Comparison of ENCODE assay signal across 8 mouse cellular contexts in genomic region chr2:26932473-26933303, GRCm38 (mm10). TPM values are rescaled to one million over a fixed set of nuclear protein-coding genes. Genes with fewer than 3 reads are reported as not detected.
DNase-seq lines count a peak whose midpoint lies in the region; ATAC-seq and TF ChIP-seq lines count a peak whose summit lies in the region.

No protein-coding gene starts in this region.

- H3K4me1 ChIP-seq in lung, adult 2 months (ENCODE audit: control insufficient read depth, insufficient read depth, low read length): peaks cover 10% of the 10 kb centered on the region
- H3K4me1 ChIP-seq in bone marrow macrophage, adult 2 months (ENCODE audit: control insufficient read depth, insufficient read depth, low read length): peaks cover 55% of the 10 kb centered on the region
- H3K4me1 ChIP-seq in forebrain, embryonic 14.5 days (ENCODE audit: control insufficient read depth, insufficient read depth, low read length): peaks cover 14% of the 10 kb centered on the region

- peak overlapping the region; percentile 86 for H3K9ac ChIP-seq in forebrain, embryonic 14.5 days (ENCODE audit: low read length)

- H3K4me3 ChIP-seq in lung, adult 2 months (replicated peaks; ENCODE audit: extremely low read depth, low read depth, low read length): peak overlapping the region; percentile 92
- H3K4me3 ChIP-seq in bone marrow macrophage, adult 2 months (ENCODE audit: insufficient read depth, low read length): peak overlapping the region; percentile 98
- peak overlapping the region; percentile 86 for H3K4me3 ChIP-seq in forebrain, embryonic 14.5 days (ENCODE audit: low read depth, low read length)

- no peaks in the 10 kb centered on the region for H3K9me3 ChIP-seq in forebrain, embryonic 14.5 days (replicated peaks; ENCODE audit: control insufficient read depth, low read length)

- H3K27ac ChIP-seq in bone marrow macrophage, adult 2 months (ENCODE audit: insufficient read depth, low read depth, low read length): peak overlapping the region; percentile 78
- H3K27ac ChIP-seq in forebrain, embryonic 14.5 days (ENCODE audit: low read depth, low read length): peak overlapping the region; percentile 72; the same call in 1 of the 2 replicates

- no peak for TF ChIP-seq CTCF in lung, adult 2 months (IDR thresholded peaks at IDR 0.05; ENCODE audit: insufficient read depth, low read length)
- no peak for TF ChIP-seq CTCF in bone marrow macrophage, adult 2 months (IDR thresholded peaks at IDR 0.05; ENCODE audit: low read depth, low read length)

- WGBS in lung, adult 2 months: under 1% methylated on average over 48 of the region's 49 CpGs
- WGBS in forebrain, embryonic 14.5 days: 2% methylated on average over 41 of the region's 49 CpGs

- no peak for DNase-seq in lung, adult 2 months
- no peak for DNase-seq in lung, postnatal 4 days
- no peak for DNase-seq in forebrain, embryonic 14.5 days (ENCODE audit: low spot score)
- peak; percentile 72 for DNase-seq in kidney, adult 9 months
- DNase-seq in lung, postnatal 25 days (ENCODE audit: low spot score): peak; percentile 9
- no peak for DNase-seq in adipocyte (ENCODE audit: low spot score)
- DNase-seq in left cerebral cortex, adult 11 months (ENCODE audit: low spot score): no peak

- no peaks in the 10 kb centered on the region for H3K27me3 ChIP-seq in forebrain, embryonic 14.5 days (replicated peaks; ENCODE audit: control insufficient read depth, insufficient read depth, low read length)

- H3K36me3 ChIP-seq in forebrain, embryonic 14.5 days (ENCODE audit: control insufficient read depth, insufficient read depth, low read length): peaks cover 25% of the 10 kb centered on the region

- TF ChIP-seq POLR2A in lung, adult 2 months (IDR thresholded peaks at IDR 0.05; ENCODE audit: borderline replicate concordance, extremely low read depth, low read depth, low read length): no peak
- no peak for TF ChIP-seq POLR2A in bone marrow macrophage, adult 2 months (IDR thresholded peaks at IDR 0.05; ENCODE audit: borderline replicate concordance, low read depth, low read length)

- peak; percentile 15; the same call in 1 of the 2 replicates for ATAC-seq in forebrain, embryonic 14.5 days

- peak overlapping the region; percentile 85 for H3K4me2 ChIP-seq in forebrain, embryonic 14.5 days (ENCODE audit: low read length)

RNA-seq across cellular contexts. Expression of gene Surf4, which starts 1.0 kb away (rescaled TPM):
- polyA plus RNA-seq in lung, adult 2 months (2012; rRNA removed): 214 and 250 TPM in 2 replicates
- 144 and 151 TPM in 2 replicates for polyA plus RNA-seq in bone marrow macrophage, adult 2 months (2012; ENCODE audit: insufficient read depth, insufficient read length, missing spikeins)
- 97.3 and 103 TPM in 2 replicates for polyA plus RNA-seq in forebrain, embryonic 14.5 days (2014; fragmentation: Nextera tagmentation; extraction: Ambion mirVana)

RNA-seq across cellular contexts. Expression of gene Stkld1, which starts 1.2 kb away (rescaled TPM):
- 0.17 and 0.31 TPM in 2 replicates for polyA plus RNA-seq in lung, adult 2 months (2012; rRNA removed)
- polyA plus RNA-seq in bone marrow macrophage, adult 2 months (2012; ENCODE audit: insufficient read depth, insufficient read length, missing spikeins): 2.5 TPM in 2 replicates
- 0.52 TPM in 1 of 2 replicates, not detected in the other for polyA plus RNA-seq in forebrain, embryonic 14.5 days (2014; fragmentation: Nextera tagmentation; extraction: Ambion mirVana)

RNA-seq across cellular contexts. Expression of gene Surf1, which starts 16.4 kb away (rescaled TPM):
- 65.5 and 68.0 TPM in 2 replicates for polyA plus RNA-seq in lung, adult 2 months (2012; rRNA removed)
- 91.1 and 97.9 TPM in 2 replicates for polyA plus RNA-seq in bone marrow macrophage, adult 2 months (2012; ENCODE audit: insufficient read depth, insufficient read length, missing spikeins)
- 72.0 and 74.2 TPM in 2 replicates for polyA plus RNA-seq in forebrain, embryonic 14.5 days (2014; fragmentation: Nextera tagmentation; extraction: Ambion mirVana)

RNA-seq across cellular contexts. Expression of gene Surf2, which starts 16.5 kb away (rescaled TPM):
- 18.0 and 21.0 TPM in 2 replicates for polyA plus RNA-seq in lung, adult 2 months (2012; rRNA removed)
- 38.4 and 46.6 TPM in 2 replicates for polyA plus RNA-seq in bone marrow macrophage, adult 2 months (2012; ENCODE audit: insufficient read depth, insufficient read length, missing spikeins)
- 53.3 and 54.0 TPM in 2 replicates for polyA plus RNA-seq in forebrain, embryonic 14.5 days (2014; fragmentation: Nextera tagmentation; extraction: Ambion mirVana)

RNA-seq across cellular contexts. Expression of gene Rpl7a, which starts 22.1 kb away (rescaled TPM):
- polyA plus RNA-seq in lung, adult 2 months (2012; rRNA removed): 348 and 458 TPM in 2 replicates
- polyA plus RNA-seq in bone marrow macrophage, adult 2 months (2012; ENCODE audit: insufficient read depth, insufficient read length, missing spikeins): 400 and 420 TPM in 2 replicates
- polyA plus RNA-seq in forebrain, embryonic 14.5 days (2014; fragmentation: Nextera tagmentation; extraction: Ambion mirVana): 626 and 738 TPM in 2 replicates

Comparison
In these comparisons a context has a peak if more than half of its experiments do, and no peak if none do; other contexts are left out.
1. DNase-seq: peak in kidney, adult 9 months (single experiment) and lung, postnatal 25 days (single experiment); none in lung, adult 2 months (single experiment), lung, postnatal 4 days (0 of 2), forebrain, embryonic 14.5 days (single experiment), adipocyte (single experiment) and left cerebral cortex, adult 11 months (single experiment).
2. Peak in every context shown above with its lines, with median percentiles within 50 percentile points of each other: H3K4me3 ChIP-seq.